In the genomic region with DNA sequence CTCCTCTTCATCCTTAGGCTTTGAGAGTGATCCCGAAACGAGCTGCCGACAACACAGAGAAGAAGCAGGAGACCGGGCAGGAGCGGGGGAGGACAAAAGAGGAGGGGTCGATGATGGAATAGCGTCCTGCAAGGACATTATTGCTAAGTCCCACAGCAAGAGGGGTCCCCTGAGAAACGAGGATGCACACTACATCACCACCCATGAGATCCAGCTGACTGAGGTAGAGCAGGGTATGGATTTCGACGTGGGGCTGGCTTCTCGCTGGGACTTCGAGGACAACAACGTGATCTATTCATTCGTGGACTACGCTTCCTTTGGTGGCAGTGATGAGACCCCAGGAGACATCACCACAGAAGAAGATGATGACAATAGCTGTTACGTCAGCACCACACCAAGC, we compare ENCODE assay signal across 16 mouse cellular contexts. TPM values are rescaled to one million over a fixed set of nuclear protein-coding genes. Genes with fewer than 3 reads are reported as not detected.
DNase-seq lines count a peak whose midpoint lies in the region; ATAC-seq and TF ChIP-seq lines count a peak whose summit lies in the region.
"Had no signal": no experiment of that assay in that cellular context is flagged by ENCODE, and none has a peak within 500 bp of the region (broad histone marks: within the 10 kb centered on the region; RNA-seq: fewer than 3 reads in every experiment).

No protein-coding gene starts in this region.

- DNase-seq in forebrain, embryonic 14.5 days (ENCODE audit: low spot score) = no peak
- DNase-seq in kidney, adult 2 months = no peak
- no peak for DNase-seq in urinary bladder, postnatal 25 days (ENCODE audit: low spot score)
- DNase-seq: adrenal gland, postnatal 10 days; cerebellum, postnatal 14 days; liver; spleen, adult 18-20 months had no signal

- no peak overlapping the region for H3K27ac ChIP-seq in forebrain, embryonic 14.5 days (ENCODE audit: low read depth, low read length)
- no peak overlapping the region for H3K27ac ChIP-seq in forebrain, embryonic 12.5 days
- no peak overlapping the region for H3K27ac ChIP-seq in kidney, embryonic 14.5 days (ENCODE audit: low read depth, low read length)
- no peak overlapping the region for H3K27ac ChIP-seq in kidney, adult 2 months (ENCODE audit: insufficient read depth, low read depth, low read length)
- H3K27ac ChIP-seq in heart, embryonic 16.5 days (ENCODE audit: low read length) = peak overlapping the region; percentile 98
- H3K27ac ChIP-seq in midbrain, embryonic 13.5 days = no peak overlapping the region
- no peak overlapping the region for H3K27ac ChIP-seq in liver, embryonic 12.5 days
- H3K27ac ChIP-seq: lung, embryonic 15.5 days; neural tube, embryonic 13.5 days had no signal

- H3K27me3 ChIP-seq in forebrain, embryonic 14.5 days (replicated peaks; ENCODE audit: control insufficient read depth, insufficient read depth, low read length) = no peaks in the 10 kb centered on the region
- H3K27me3 ChIP-seq in forebrain, embryonic 12.5 days = 0 out of 2 replicates have a peak, but pooled peaks cover 9% of the 10 kb centered on the region
- no peaks in the 10 kb centered on the region for H3K27me3 ChIP-seq in kidney, embryonic 14.5 days (ENCODE audit: control insufficient read depth, insufficient read depth, low read length)
- no peaks in the 10 kb centered on the region for H3K27me3 ChIP-seq in kidney, adult 2 months (replicated peaks; ENCODE audit: control insufficient read depth, insufficient read depth, low read length)
- H3K27me3 ChIP-seq in heart, embryonic 16.5 days (ENCODE audit: control insufficient read depth, insufficient read depth, low read length) = no peaks in the 10 kb centered on the region
- H3K27me3 ChIP-seq in midbrain, embryonic 13.5 days = 0 out of 2 replicates have a peak, but pooled peaks cover 3% of the 10 kb centered on the region
- peaks cover 10% of the 10 kb centered on the region; the same call in 1 of the 2 replicates for H3K27me3 ChIP-seq in liver, embryonic 12.5 days (replicated peaks)
- H3K27me3 ChIP-seq: embryonic facial prominence, embryonic 15.5 days; lung, embryonic 15.5 days; neural tube, embryonic 13.5 days had no signal

- no peak overlapping the region for H3K9ac ChIP-seq in forebrain, embryonic 14.5 days (ENCODE audit: low read length)
- H3K9ac ChIP-seq in forebrain, embryonic 12.5 days = no peak overlapping the region
- no peak overlapping the region for H3K9ac ChIP-seq in kidney, embryonic 14.5 days (ENCODE audit: low read depth, low read length)
- H3K9ac ChIP-seq in heart, embryonic 16.5 days (ENCODE audit: low read length) = peak overlapping the region; percentile 86
- H3K9ac ChIP-seq in midbrain, embryonic 13.5 days (replicated peaks) = no peak overlapping the region; the same call in 1 of the 2 replicates
- no peak overlapping the region for H3K9ac ChIP-seq in liver, embryonic 12.5 days
- H3K9ac ChIP-seq: embryonic facial prominence, embryonic 15.5 days; lung, embryonic 15.5 days; neural tube, embryonic 13.5 days had no signal

- no peaks in the 10 kb centered on the region for H3K36me3 ChIP-seq in forebrain, embryonic 14.5 days (ENCODE audit: control insufficient read depth, insufficient read depth, low read length)
- H3K36me3 ChIP-seq in forebrain, embryonic 12.5 days (replicated peaks) = no peaks in the 10 kb centered on the region
- no peaks in the 10 kb centered on the region for H3K36me3 ChIP-seq in kidney, embryonic 14.5 days (ENCODE audit: control insufficient read depth, insufficient read depth, low read length)
- no peaks in the 10 kb centered on the region for H3K36me3 ChIP-seq in kidney, adult 2 months (ENCODE audit: control insufficient read depth, insufficient read depth, low read length)
- H3K36me3 ChIP-seq in heart, embryonic 16.5 days (ENCODE audit: control insufficient read depth, insufficient read depth) = no peaks in the 10 kb centered on the region
- H3K36me3 ChIP-seq in midbrain, embryonic 13.5 days = no peaks in the 10 kb centered on the region
- no peaks in the 10 kb centered on the region for H3K36me3 ChIP-seq in liver, embryonic 12.5 days
- H3K36me3 ChIP-seq: embryonic facial prominence, embryonic 15.5 days; lung, embryonic 15.5 days; neural tube, embryonic 13.5 days had no signal

- 90% methylated on average over 16 of the region's 16 CpGs for WGBS in forebrain, embryonic 14.5 days
- 87% methylated on average over 16 of the region's 16 CpGs for WGBS in forebrain, embryonic 12.5 days
- 71% methylated on average over 16 of the region's 16 CpGs for WGBS in kidney, embryonic 14.5 days
- 53% methylated on average over 16 of the region's 16 CpGs for WGBS in kidney, adult 2 months
- WGBS in heart, embryonic 16.5 days = 62% methylated on average over 16 of the region's 16 CpGs
- WGBS in midbrain, embryonic 13.5 days = 81% methylated on average over 16 of the region's 16 CpGs
- WGBS in liver, embryonic 12.5 days (ENCODE audit: insufficient replicate concordance) = 76% methylated on average over 16 of the region's 16 CpGs

- TF ChIP-seq CTCF in kidney, adult 2 months (conservative IDR thresholded peaks at IDR 0.05; ENCODE audit: insufficient read depth, insufficient read length, low read depth, low read length) = no peak

- no peak overlapping the region for H3K4me2 ChIP-seq in forebrain, embryonic 14.5 days (ENCODE audit: low read length)
- no peak overlapping the region for H3K4me2 ChIP-seq in forebrain, embryonic 12.5 days
- H3K4me2 ChIP-seq in kidney, embryonic 14.5 days (replicated peaks; ENCODE audit: low read depth, low read length) = peak overlapping the region; percentile 33
- H3K4me2 ChIP-seq in heart, embryonic 16.5 days (ENCODE audit: low read depth, low read length) = peak overlapping the region; percentile 71
- H3K4me2 ChIP-seq in midbrain, embryonic 13.5 days (replicated peaks) = peak overlapping the region; percentile 12; the same call in 1 of the 2 replicates
- no peak overlapping the region for H3K4me2 ChIP-seq in liver, embryonic 12.5 days
- H3K4me2 ChIP-seq: lung, embryonic 15.5 days had no signal

- H3K4me1 ChIP-seq in forebrain, embryonic 14.5 days (ENCODE audit: control insufficient read depth, insufficient read depth, low read length) = peaks cover 4% of the 10 kb centered on the region
- peaks cover 20% of the 10 kb centered on the region for H3K4me1 ChIP-seq in forebrain, embryonic 12.5 days
- peaks cover 35% of the 10 kb centered on the region for H3K4me1 ChIP-seq in kidney, embryonic 14.5 days (ENCODE audit: control insufficient read depth, insufficient read depth, low read length)
- H3K4me1 ChIP-seq in kidney, adult 2 months (ENCODE audit: control insufficient read depth, insufficient read depth, low read length) = no peaks in the 10 kb centered on the region
- peaks cover 22% of the 10 kb centered on the region for H3K4me1 ChIP-seq in heart, embryonic 16.5 days (ENCODE audit: control insufficient read depth, insufficient read depth, low read length)
- peaks cover 22% of the 10 kb centered on the region for H3K4me1 ChIP-seq in midbrain, embryonic 13.5 days (replicated peaks)
- no peaks in the 10 kb centered on the region for H3K4me1 ChIP-seq in liver, embryonic 12.5 days

- no peak overlapping the region for H3K4me3 ChIP-seq in forebrain, embryonic 14.5 days (ENCODE audit: low read depth, low read length)
- no peak overlapping the region for H3K4me3 ChIP-seq in forebrain, embryonic 12.5 days (replicated peaks)
- H3K4me3 ChIP-seq in kidney, embryonic 14.5 days (ENCODE audit: low read length) = no peak overlapping the region
- H3K4me3 ChIP-seq in kidney, adult 2 months (ENCODE audit: insufficient read depth, low read depth, low read length) = no peak overlapping the region
- peak overlapping the region; percentile 54 for H3K4me3 ChIP-seq in heart, embryonic 16.5 days (ENCODE audit: low read length)
- no peak overlapping the region for H3K4me3 ChIP-seq in midbrain, embryonic 13.5 days (replicated peaks)
- H3K4me3 ChIP-seq in liver, embryonic 12.5 days = no peak overlapping the region
- H3K4me3 ChIP-seq: embryonic facial prominence, embryonic 15.5 days; lung, embryonic 15.5 days; neural tube, embryonic 13.5 days had no signal

- ATAC-seq in forebrain, embryonic 14.5 days = 0 out of 2 replicates have a peak, but pooled peaks have one; percentile 3
- ATAC-seq in forebrain, embryonic 12.5 days (ENCODE audit: low FRiP score) = no peak
- ATAC-seq in kidney, embryonic 14.5 days (ENCODE audit: low FRiP score, low TSS enrichment) = peak; percentile 11; the same call in 1 of the 2 replicates
- ATAC-seq in heart, embryonic 16.5 days (replicated peaks; ENCODE audit: extremely low read depth, insufficient read depth, low FRiP score) = no peak
- peak; percentile 16; the same call in 1 of the 2 replicates for ATAC-seq in midbrain, embryonic 13.5 days
- no peak for ATAC-seq in liver, embryonic 12.5 days

- no peaks in the 10 kb centered on the region for H3K9me3 ChIP-seq in forebrain, embryonic 14.5 days (replicated peaks; ENCODE audit: control insufficient read depth, low read length)
- no peaks in the 10 kb centered on the region for H3K9me3 ChIP-seq in forebrain, embryonic 12.5 days
- no peaks in the 10 kb centered on the region for H3K9me3 ChIP-seq in kidney, embryonic 14.5 days (ENCODE audit: control insufficient read depth, low read length)
- H3K9me3 ChIP-seq in heart, embryonic 16.5 days (replicated peaks; ENCODE audit: control insufficient read depth, low read length) = no peaks in the 10 kb centered on the region
- no peaks in the 10 kb centered on the region for H3K9me3 ChIP-seq in midbrain, embryonic 13.5 days
- no peaks in the 10 kb centered on the region for H3K9me3 ChIP-seq in liver, embryonic 12.5 days (replicated peaks)
- H3K9me3 ChIP-seq: embryonic facial prominence, embryonic 15.5 days; lung, embryonic 15.5 days; neural tube, embryonic 13.5 days had no signal

- TF ChIP-seq POLR2A in kidney, adult 2 months (IDR thresholded peaks at IDR 0.05; ENCODE audit: low read depth, low read length) = no peak

RNA-seq across cellular contexts. Expression of a gene that starts 1.1 kb away (rescaled TPM):
- polyA plus RNA-seq in forebrain, embryonic 14.5 days (2014; fragmentation: Nextera tagmentation; extraction: Ambion mirVana) = 0.03 and 0.04 TPM in 2 replicates
- 0.03 and 0.08 TPM in 2 replicates for polyA plus RNA-seq in forebrain, embryonic 12.5 days (2016; fragmentation: Nextera tagmentation; extraction: Ambion mirVana)
- polyA plus RNA-seq in kidney, embryonic 14.5 days (2014; fragmentation: Nextera tagmentation; extraction: Ambion mirVana) = 0.38 and 0.39 TPM in 2 replicates
- 0.01 and 0.42 TPM in 2 replicates for polyA plus RNA-seq in kidney, adult 2 months (2012; rRNA removed)
- 18.7 and 19.1 TPM in 2 replicates for polyA plus RNA-seq in heart, embryonic 16.5 days (2015; fragmentation: Nextera tagmentation; extraction: Ambion mirVana)
- polyA plus RNA-seq in midbrain, embryonic 13.5 days (2015; fragmentation: Nextera tagmentation; extraction: Ambion mirVana) = 0.03 and 0.05 TPM in 2 replicates
- polyA plus RNA-seq in liver, embryonic 12.5 days (2016; fragmentation: Nextera tagmentation; extraction: Ambion mirVana) = 0.04 TPM in 2 replicates

RNA-seq across cellular contexts. Expression of a gene that starts 1.3 kb away (rescaled TPM):
- polyA plus RNA-seq in forebrain, embryonic 14.5 days (2014; fragmentation: Nextera tagmentation; extraction: Ambion mirVana) = not detected in 2 replicates
- polyA plus RNA-seq in forebrain, embryonic 12.5 days (2016; fragmentation: Nextera tagmentation; extraction: Ambion mirVana) = not detected in 2 replicates
- 0.22 and 0.24 TPM in 2 replicates for polyA plus RNA-seq in kidney, embryonic 14.5 days (2014; fragmentation: Nextera tagmentation; extraction: Ambion mirVana)
- polyA plus RNA-seq in kidney, adult 2 months (2012; rRNA removed) = 0.08 TPM in 1 of 2 replicates, not detected in the other
- 0.36 and 0.45 TPM in 2 replicates for polyA plus RNA-seq in heart, embryonic 16.5 days (2015; fragmentation: Nextera tagmentation; extraction: Ambion mirVana)
- polyA plus RNA-seq in midbrain, embryonic 13.5 days (2015; fragmentation: Nextera tagmentation; extraction: Ambion mirVana) = not detected in 2 replicates
- polyA plus RNA-seq in liver, embryonic 12.5 days (2016; fragmentation: Nextera tagmentation; extraction: Ambion mirVana) = 0.10 TPM in 1 of 2 replicates, not detected in the other
- polyA plus RNA-seq: testis, adult 2 months had no signal

Comparison
In these comparisons a context has a peak if more than half of its experiments do, and no peak if none do; other contexts are left out.
1. ATAC-seq: peak in forebrain, embryonic 14.5 days (single experiment), kidney, embryonic 14.5 days (single experiment) and midbrain, embryonic 13.5 days (single experiment); none in forebrain, embryonic 12.5 days (single experiment), heart, embryonic 16.5 days (single experiment) and liver, embryonic 12.5 days (single experiment).
2. H3K4me2 ChIP-seq: peak in kidney, embryonic 14.5 days (single experiment), heart, embryonic 16.5 days (single experiment) and midbrain, embryonic 13.5 days (single experiment); none in forebrain, embryonic 14.5 days (single experiment), forebrain, embryonic 12.5 days (single experiment) and liver, embryonic 12.5 days (single experiment).
3. RNA of a gene that starts 1.1 kb away (polyA plus RNA-seq): 18.7 to 19.1 TPM in heart, embryonic 16.5 days; 0.01 to 0.42 TPM in kidney, adult 2 months, 0.38 to 0.39 TPM in kidney, embryonic 14.5 days, 0.03 to 0.08 TPM in forebrain, embryonic 12.5 days, 0.04 TPM in liver, embryonic 12.5 days, 0.03 to 0.05 TPM in midbrain, embryonic 13.5 days and 0.03 to 0.04 TPM in forebrain, embryonic 14.5 days; every median in the first group is over 10 times any median in the second.